Mouse (Mus musculus): ENCODE measurements around the gene Alox8. TPM values are rescaled to one million over a fixed set of nuclear protein-coding genes. Genes with fewer than 3 reads are reported as not detected.

Alox8 gene
- total RNA-seq (2021): 10 to 100 TPM in 1 of 2 experiments, 1 to 10 TPM in 1; 8.6 to 10.1 TPM
- long read RNA-seq, partial matches to known transcripts: 7 of 10 reads
- long read RNA-seq, other reads (novel, unspliced or antisense): 1 of 10 reads

GRCm38 (mm10) chr11:69197743-69198142 is at the start of gene Alox8:
Gene Alox8, minus strand, starts transcription at chr11:69197843.
- no peak for DNase-seq (ENCODE audit: low spot score in 2 of 2)

- no peak for DNase-seq (ENCODE audit: low spot score in 2 of 2)
These were observed 48.0 kb upstream of the Alox8 start for GRCm38 (mm10) chr11:69245643-69246042.

GRCm38 (mm10) chr11:69244911-69245310 is 47.3 kb upstream of the Alox8 start:
- peak in 1 of 2 experiments; percentile 64 for DNase-seq (ENCODE audit: low spot score in 2 of 2)

- DNase-seq (ENCODE audit: low spot score in 2 of 2): no peak
These were observed 39.2 kb upstream of the Alox8 start, which contains the start of gene Gucy2e for GRCm38 (mm10) chr11:69236926-69237260. Gene Gucy2e, minus strand, starts transcription at chr11:69237036.

- no peak for DNase-seq (ENCODE audit: low spot score in 2 of 2)
These were observed 38.6 kb upstream of the Alox8 start for GRCm38 (mm10) chr11:69236061-69236925.

GRCm38 (mm10) chr11:69235285-69236060 is 37.8 kb upstream of the Alox8 start:
- peak; percentile 60 to 79 for DNase-seq (ENCODE audit: low spot score in 2 of 2)

GRCm38 (mm10) chr11:69233141-69233540 is 35.5 kb upstream of the Alox8 start:
- DNase-seq (ENCODE audit: low spot score in 2 of 2): no peak

GRCm38 (mm10) chr11:69230420-69230819 is 32.8 kb upstream of the Alox8 start:
- DNase-seq (ENCODE audit: low spot score in 2 of 2): no peak

- no peak for DNase-seq (ENCODE audit: low spot score in 2 of 2)
These were observed 28.1 kb upstream of the Alox8 start for GRCm38 (mm10) chr11:69225715-69226114.

GRCm38 (mm10) chr11:69223101-69223500 is 25.5 kb upstream of the Alox8 start:
- DNase-seq (ENCODE audit: low spot score in 2 of 2): no peak

- DNase-seq (ENCODE audit: low spot score in 2 of 2): no peak
These were observed 23.4 kb upstream of the Alox8 start for GRCm38 (mm10) chr11:69221070-69221469.

GRCm38 (mm10) chr11:69218661-69219060 is 21.0 kb upstream of the Alox8 start:
- no peak for DNase-seq (ENCODE audit: low spot score in 2 of 2)

- no peak for DNase-seq (ENCODE audit: low spot score in 2 of 2)
These were observed 19.8 kb upstream of the Alox8 start for GRCm38 (mm10) chr11:69217411-69217810.

GRCm38 (mm10) chr11:69211431-69211830 is 13.8 kb upstream of the Alox8 start:
- peak; percentile 76 to 78 for DNase-seq (ENCODE audit: low spot score in 2 of 2)

- no peak for DNase-seq (ENCODE audit: low spot score in 2 of 2)
These were observed 5.0 kb upstream of the Alox8 start for GRCm38 (mm10) chr11:69202469-69203230.

- no peak for DNase-seq (ENCODE audit: low spot score in 2 of 2)
These were observed 2.6 kb upstream of the Alox8 start for GRCm38 (mm10) chr11:69200231-69200630.

GRCm38 (mm10) chr11:69199251-69199650 is 1.6 kb upstream of the Alox8 start:
- DNase-seq (ENCODE audit: low spot score in 2 of 2): no peak

- no peak for DNase-seq (ENCODE audit: low spot score in 2 of 2)
These were observed 449 bp downstream of the Alox8 start for GRCm38 (mm10) chr11:69197194-69197593.

- no peak for DNase-seq (ENCODE audit: low spot score in 2 of 2)
These were observed 877 bp downstream of the Alox8 start for GRCm38 (mm10) chr11:69196766-69197165.

GRCm38 (mm10) chr11:69192840-69193239 is 4.8 kb downstream of the Alox8 start:
- no peak for DNase-seq (ENCODE audit: low spot score in 2 of 2)

GRCm38 (mm10) chr11:69185936-69186335 is 11.7 kb downstream of the Alox8 start:
- DNase-seq (ENCODE audit: low spot score in 2 of 2): no peak
